Mouse (Mus musculus) ES-E14 (cell line): Measurements from ENCODE around the gene Mlst8. TPM values are rescaled to one million over a fixed set of nuclear protein-coding genes. Genes with fewer than 3 reads are reported as not detected.
A peak's percentile ranks its signal among the peaks of the same experiment; 100 is the strongest.

ENCODE experiments used
- DNase-seq: peaks from one replicate; pipeline ENCODE4 v3.0.0-alpha.2; 2013; ENCODE audit warnings: low read depth, low spot score
- H3K27ac ChIP-seq: 2 replicates; pipeline ENCODE4 v1.5.1; 2012; ENCODE audit warnings: low read depth, mild to moderate bottlenecking, low read length, moderate library complexity, mixed read lengths; ENCODE audit not compliant: poor library complexity, insufficient read depth, severe bottlenecking
- H3K36me3 ChIP-seq: 2 replicates; pipeline ENCODE4 v1.6.1; 2012; ENCODE audit warnings: mild to moderate bottlenecking, low read length, moderate library complexity, mixed read lengths; ENCODE audit not compliant: control insufficient read depth, poor library complexity, insufficient read depth, severe bottlenecking
- H3K4me1 ChIP-seq, 2 experiments: fragments of 150-350 bp in 1 of 2; sonication (generic) in 1 of 2; 2 replicates each; pipeline ENCODE4 v1.6.1; 2012; ENCODE audit warnings: low read length in 2 of 2, mild to moderate bottlenecking in 1 of 2, mixed read lengths in 1 of 2; ENCODE audit not compliant: control insufficient read depth in 2 of 2, insufficient read depth in 2 of 2, poor library complexity in 1 of 2
- H3K4me3 ChIP-seq, 2 experiments: fragments of 150-350 bp in 1 of 2; sonication (generic) in 1 of 2; 2 replicates each; pipeline ENCODE4 v1.5.1; 2012; ENCODE audit warnings: low read length in 2 of 2, low read depth in 1 of 2, mild to moderate bottlenecking in 1 of 2, mixed read lengths in 1 of 2; ENCODE audit not compliant: insufficient read depth in 1 of 2, poor library complexity in 1 of 2, severe bottlenecking in 1 of 2
- H3K9ac ChIP-seq: 2 replicates; pipeline ENCODE4 v1.6.1; 2012; ENCODE audit warnings: low read depth, mild to moderate bottlenecking, low read length, mixed read lengths; ENCODE audit not compliant: poor library complexity, insufficient read depth, severe bottlenecking
- H3K9me3 ChIP-seq: fragments of 150-350 bp; sonication (generic); 2 replicates; pipeline ENCODE4 v1.6.1; 2012; ENCODE audit warnings: low read depth, mild to moderate bottlenecking, low read length; ENCODE audit not compliant: control insufficient read depth, insufficient read depth
- CHD2 ChIP-seq: IDR thresholded peaks from 2 replicates; pipeline ENCODE4 v1.6.1; 2014; ENCODE audit warnings: mild to moderate bottlenecking, low read depth, low read length, inconsistent platforms
- HCFC1 ChIP-seq: IDR thresholded peaks from 2 replicates; pipeline ENCODE4 v1.6.1; 2012; ENCODE audit warnings: low read length, inconsistent platforms, borderline replicate concordance; ENCODE audit not compliant: insufficient read depth
- MAFK ChIP-seq: IDR thresholded peaks from 2 replicates; pipeline ENCODE4 v1.6.1; 2014; ENCODE audit warnings: mild to moderate bottlenecking, low read depth, low read length, inconsistent platforms; ENCODE audit not compliant: insufficient read depth
- ZC3H11A ChIP-seq: IDR thresholded peaks from 2 replicates; pipeline ENCODE4 v1.6.1; 2012; ENCODE audit warnings: low read depth, mild to moderate bottlenecking, inconsistent platforms, low read length, borderline replicate concordance
- ZNF384 ChIP-seq: IDR thresholded peaks from 2 replicates; pipeline ENCODE4 v1.6.1; 2012; ENCODE audit warnings: low read depth, low read length, inconsistent platforms
- in situ Hi-C, 2 experiments: fragments of 600-800 bp; cut with MboI; formaldehyde crosslinking; loops; one replicate each; pipeline ENCODE4 v1.15.1; 2025; ENCODE audit warnings: low sequenced_read_pairs in 2 of 2, inconsistent platforms in 1 of 2; ENCODE audit not compliant: unreplicated experiment in 2 of 2
- total RNA-seq: library from RNA; depleted of rRNA; stranded (reverse); fragments of 300-350 nt; gene quantifications from 2 replicates; pipeline ENCODE4 v1.2.3, GENCODE M21; 2012

The Mlst8 gene
- total RNA-seq, 1 experiment: 24.2 TPM

- TF ChIP-seq CHD2: no peak
- no peak for TF ChIP-seq ZNF384
- no peak for TF ChIP-seq HCFC1
- TF ChIP-seq MAFK: no peak
- no peak for TF ChIP-seq ZC3H11A
- Histone ChIP-seq H3K4me3 (no peak overlapping the region), H3K9ac (no peak overlapping the region), H3K36me3 (peaks cover 29% of the 10 kb centered on the region; the same call in 1 of the 2 replicates), H3K9me3 (no peaks in the 10 kb centered on the region), H3K27ac (no peak overlapping the region), H3K4me1 (peaks cover 0 to 5% of the 10 kb centered on the region in 2 experiments; a peak in 2 of 4 replicates)
- in situ Hi-C loops: no loop called here
- DNase-seq: no peak
These were observed 6.4 kb downstream of the Mlst8 start for GRCm38 (mm10) chr17:24472512-24472911.

GRCm38 (mm10) chr17:24470701-24471527 is 8.0 kb downstream of the Mlst8 start:
- TF ChIP-seq ZC3H11A (no peak), CHD2 (no peak), ZNF384 (no peak), MAFK (no peak), HCFC1 (no peak)
- H3K4me1 ChIP-seq: peaks cover 0 to 5% of the 10 kb centered on the region in 2 experiments; a peak in 2 of 4 replicates
- peak overlapping the region; percentile 75 to 83 for H3K4me3 ChIP-seq
- peaks cover 20% of the 10 kb centered on the region; the same call in 1 of the 2 replicates for H3K36me3 ChIP-seq
- DNase-seq: no peak
- in situ Hi-C loops: no loop called here
- H3K9me3 ChIP-seq: no peaks in the 10 kb centered on the region
- no peak overlapping the region; the same call in 1 of the 2 replicates for H3K27ac ChIP-seq
- H3K9ac ChIP-seq: peak overlapping the region; percentile 93

- H3K9me3 ChIP-seq: no peaks in the 10 kb centered on the region
- H3K4me3 ChIP-seq: peak within 1 kb of the TSS; percentile 83 to 97
- peak; percentile 94 for DNase-seq
- TF ChIP-seq ZC3H11A (no peak), CHD2 (peak; percentile 79)
- in situ Hi-C loops: no loop called here
- peaks cover 0 to 5% of the 10 kb centered on the region in 2 experiments; a peak in 2 of 4 replicates for H3K4me1 ChIP-seq
- peak within 1 kb of the TSS; percentile 68 for H3K27ac ChIP-seq
- peaks cover 12% of the 10 kb centered on the region; the same call in 1 of the 2 replicates for H3K36me3 ChIP-seq
- H3K9ac ChIP-seq: peak within 1 kb of the TSS; percentile 93
These were observed 8.8 kb downstream of the Mlst8 start, which contains the start of the genes E4f1 and Pgp for GRCm38 (mm10) chr17:24469910-24470602. E4f1 (minus strand) TSS chr17:24470313. Pgp (plus strand) TSS chr17:24470392.

GRCm38 (mm10) chr17:24469336-24469909 is 9.5 kb downstream of the Mlst8 start:
- no peaks in the 10 kb centered on the region for H3K9me3 ChIP-seq
- peak overlapping the region; percentile 83 to 97 for H3K4me3 ChIP-seq
- H3K36me3 ChIP-seq: peaks cover 10% of the 10 kb centered on the region; the same call in 1 of the 2 replicates
- no peak for DNase-seq
- peak overlapping the region; percentile 85 for H3K9ac ChIP-seq
- in situ Hi-C loops: no loop called here
- peaks cover 0 to 5% of the 10 kb centered on the region in 2 experiments; a peak in 2 of 4 replicates for H3K4me1 ChIP-seq
- H3K27ac ChIP-seq: peak overlapping the region; percentile 68; the same call in 1 of the 2 replicates
- TF ChIP-seq HCFC1 (no peak), MAFK (no peak), ZNF384 (no peak), ZC3H11A (no peak), CHD2 (no peak)
